Mouse (Mus musculus) layer of hippocampus, adult 6 months (tissue): Measurements from ENCODE around the gene Pcbp4. TPM values are rescaled to one million over a fixed set of nuclear protein-coding genes. Genes with fewer than 3 reads are reported as not detected.

Experiments used
- long read RNA-seq, 2 experiments: library from polyadenylated mRNA; unstranded; transcript quantifications; one replicate each; pipeline ENCODE4 v2.0.0; 2019 to 2020
- polyA plus RNA-seq: library from polyadenylated mRNA; unstranded; fragments of <200 nt; fragmentation: Nextera tagmentation; gene quantifications from 2 replicates; pipeline ENCODE4 v1.2.3, GENCODE M21; 2021

The Pcbp4 gene
- 59.2 and 69.0 TPM in 2 replicates for polyA plus RNA-seq
- long read RNA-seq, experiment 1, transcript Pcbp4-201 (13 exons, 2,035 nt): major isoform, 65 of 136 reads
- long read RNA-seq, experiment 1, partial matches to known transcripts: 41 of 136 reads
- long read RNA-seq, experiment 1, other reads (novel, unspliced or antisense): 29 of 136 reads
- long read RNA-seq, experiment 2, transcript Pcbp4-201 (13 exons, 2,035 nt): major isoform, 303 of 502 reads
- long read RNA-seq, experiment 2, partial matches to known transcripts: 106 of 502 reads
- long read RNA-seq, experiment 2, other reads (novel, unspliced or antisense): 92 of 502 reads

DNA sequence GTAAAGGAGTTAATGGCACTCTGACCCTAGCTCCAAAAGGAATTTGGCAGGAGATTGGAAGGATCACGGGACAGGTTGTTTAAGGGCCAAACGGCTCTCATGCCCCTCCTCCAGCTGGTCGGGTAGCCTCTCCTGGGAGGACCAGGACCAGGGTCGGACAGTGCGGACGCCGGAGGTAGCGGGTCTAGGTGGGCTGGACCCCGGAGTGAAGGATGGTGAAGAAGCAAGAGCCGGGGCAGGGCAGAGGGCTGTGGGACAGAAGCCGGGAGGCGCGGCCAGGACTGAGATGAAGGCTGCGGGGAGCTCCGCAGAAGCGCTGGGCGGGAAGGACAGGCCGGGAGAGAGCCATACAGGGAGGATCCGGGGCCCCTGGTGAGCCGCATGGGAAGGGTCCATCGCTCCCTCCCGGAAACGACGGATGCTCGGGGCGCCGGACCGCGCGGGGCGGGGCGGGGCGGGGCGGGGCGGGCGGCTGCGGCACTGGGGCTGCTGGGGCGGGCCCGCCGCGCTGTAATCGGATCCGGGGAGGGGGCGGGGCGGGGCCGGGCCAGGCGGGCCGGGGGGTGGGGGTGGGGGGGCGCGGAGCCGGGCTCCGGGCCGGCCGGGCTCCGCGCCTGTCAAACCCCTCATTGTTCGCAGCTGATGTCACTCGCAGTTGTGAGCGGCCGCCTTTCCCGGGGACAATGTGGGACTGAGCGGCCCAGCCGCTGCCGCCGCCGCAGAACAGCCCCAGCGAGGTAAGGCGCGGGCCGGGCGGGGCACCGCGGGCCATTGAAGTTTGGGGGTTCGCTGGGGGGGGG, at the start of gene Pcbp4:
Gene Pcbp4, plus strand, starts transcription at position 21 of the 800 bp plus-strand sequence.

GRCm38 (mm10) chr9:106429221-106430014, 23.7 kb upstream of the Pcbp4 start, which contains the start of gene Rpl29:
Rpl29 (plus strand) TSS chr9:106429454.

DNA sequence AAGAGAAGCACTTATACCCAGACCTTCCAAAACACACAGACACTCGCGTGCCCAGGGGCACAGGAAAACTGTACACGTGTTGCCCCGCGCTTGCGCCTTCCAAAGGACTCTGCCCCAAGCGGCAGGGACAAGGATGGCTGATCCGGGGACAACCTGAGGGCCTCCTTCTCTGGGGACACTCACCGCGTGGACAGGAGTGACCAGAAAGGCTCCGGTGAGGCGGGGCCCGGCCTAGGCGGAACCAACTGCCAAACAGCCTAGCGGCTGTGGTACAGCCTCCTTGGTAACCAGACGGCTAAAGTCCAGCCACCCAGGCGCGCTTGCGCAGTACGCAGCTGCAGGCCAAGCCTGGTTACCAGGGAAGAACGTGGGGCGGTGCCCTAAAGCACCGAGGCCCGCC, 5.7 kb upstream of the Pcbp4 start, which contains the start of the genes Abhd14b and Abhd14a:
Gene Abhd14b, plus strand, starts transcription at position 112 of the 400 bp plus-strand sequence.
Gene Abhd14a, minus strand, starts transcription at position 331 of the 400 bp plus-strand sequence.

DNA sequence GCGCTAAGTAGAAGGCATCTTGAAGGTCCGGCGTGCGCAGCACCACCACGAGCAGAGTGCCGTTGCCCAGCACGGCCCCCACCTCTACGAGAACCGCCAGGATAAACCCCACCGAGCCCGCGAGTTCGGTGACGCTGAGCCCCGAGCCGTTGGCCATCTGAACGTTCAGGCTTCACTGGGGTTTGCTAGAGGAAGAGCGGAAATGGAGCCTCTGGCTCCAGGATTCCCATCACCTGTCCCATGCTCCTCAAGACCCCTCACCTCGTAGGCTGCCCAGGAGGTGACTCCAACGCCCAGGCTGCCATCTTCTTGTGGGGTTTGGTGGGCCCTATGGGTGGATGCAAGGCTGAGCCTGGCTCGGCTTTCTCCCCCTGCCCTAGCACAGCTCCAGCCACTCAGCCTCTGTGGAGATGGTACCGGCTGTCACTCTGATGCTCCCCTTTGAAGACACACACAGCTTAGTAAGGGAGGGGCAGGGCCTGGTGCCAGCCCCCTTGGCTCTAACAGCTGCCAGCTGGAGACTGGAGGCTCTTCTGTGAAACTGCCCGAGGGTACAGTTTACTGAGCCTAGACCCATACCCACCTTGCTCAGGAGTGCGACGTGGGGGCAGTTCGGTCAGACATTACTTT, 12.6 kb downstream of the Pcbp4 start, which contains the start of gene Gpr62:
Gene Gpr62, minus strand, starts transcription at position 368 of the 630 bp plus-strand sequence.

DNA sequence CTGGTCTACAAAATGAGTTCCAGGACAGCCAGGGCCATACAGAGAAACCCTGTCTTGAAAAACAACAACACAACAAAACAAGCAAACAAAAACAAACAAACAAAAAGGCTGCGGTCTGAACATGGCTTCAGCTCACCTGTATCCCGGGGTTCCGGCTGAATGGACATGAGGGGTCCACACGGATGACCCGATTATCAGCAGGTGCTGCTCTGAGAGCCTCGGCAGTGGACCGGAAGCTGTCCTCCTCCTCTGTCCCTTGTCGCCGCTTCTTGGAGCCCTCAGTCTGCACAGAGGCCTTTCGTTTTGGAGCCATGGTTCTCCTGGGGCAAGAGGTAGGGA, 22.5 kb downstream of the Pcbp4 start, which contains the start of gene Rrp9:
Gene Rrp9, plus strand, starts transcription at position 301 of the 339 bp plus-strand sequence.

GRCm38 (mm10) chr9:106476924-106477484, 23.9 kb downstream of the Pcbp4 start, which contains the start of gene Parp3:
Parp3 (minus strand) TSS chr9:106476949.

GRCm38 (mm10) chr9:106499667-106500066, 46.6 kb downstream of the Pcbp4 start, which contains the start of gene Iqcf1:
Iqcf1 (plus strand) TSS chr9:106499967.

Other genes with a start within 250 kb of the Pcbp4 start
- gene Tlr9, start 230.7 kb upstream of the Pcbp4 start, polyA plus RNA-seq: 0.38 and 0.40 TPM in 2 replicates
- gene Alas1, start 204.6 kb upstream of the Pcbp4 start, polyA plus RNA-seq: 78.2 and 79.3 TPM in 2 replicates
- gene Poc1a, start 172.2 kb upstream of the Pcbp4 start, polyA plus RNA-seq: 23.8 and 25.6 TPM in 2 replicates
- gene Dusp7, start 84.7 kb upstream of the Pcbp4 start, polyA plus RNA-seq: 12.0 and 14.6 TPM in 2 replicates
- gene Rpl29, start 23.8 kb upstream of the Pcbp4 start, polyA plus RNA-seq: 582 and 680 TPM in 2 replicates
- gene Acy1, start 15.0 kb upstream of the Pcbp4 start, polyA plus RNA-seq: 7.1 and 10.5 TPM in 2 replicates
- 11.8 and 17.3 TPM in 2 replicates for gene Abhd14b, start 5.8 kb upstream of the Pcbp4 start, polyA plus RNA-seq
- 61.5 and 66.8 TPM in 2 replicates for gene Abhd14a, start 5.6 kb upstream of the Pcbp4 start, polyA plus RNA-seq
- 8.8 and 11.7 TPM in 2 replicates for gene Gpr62, start 12.6 kb downstream of the Pcbp4 start, polyA plus RNA-seq
- gene Rrp9, start 22.7 kb downstream of the Pcbp4 start, polyA plus RNA-seq: 23.3 and 24.9 TPM in 2 replicates
- gene Parp3, start 23.7 kb downstream of the Pcbp4 start, polyA plus RNA-seq: 3.5 and 3.9 TPM in 2 replicates
- gene Iqcf1, start 46.7 kb downstream of the Pcbp4 start, polyA plus RNA-seq: not detected in 2 replicates
- gene Iqcf5, start 61.3 kb downstream of the Pcbp4 start, polyA plus RNA-seq: not detected in 2 replicates
- not detected in 2 replicates for gene Iqcf3, start 108.3 kb downstream of the Pcbp4 start, polyA plus RNA-seq
- not detected in 2 replicates for gene Iqcf4, start 117.7 kb downstream of the Pcbp4 start, polyA plus RNA-seq
- gene Iqcf6, start 173.3 kb downstream of the Pcbp4 start, polyA plus RNA-seq: not detected in 2 replicates
- gene Grm2, start 202.8 kb downstream of the Pcbp4 start, polyA plus RNA-seq: 25.8 and 37.1 TPM in 2 replicates
- gene Tex264, start 232.6 kb downstream of the Pcbp4 start, polyA plus RNA-seq: 127 and 145 TPM in 2 replicates